Mouse (Mus musculus) adrenal gland, adult 8-10 months (tissue): ENCODE measurements around the gene Cbr2. TPM values are rescaled to one million over a fixed set of nuclear protein-coding genes. Genes with fewer than 3 reads are reported as not detected.
"Not testable (repeated sequence)": the region's sequence is repeated elsewhere in the genome, so short reads cannot be mapped to it uniquely, and the experiment has no call there.

Experiments
- DNase-seq: peaks from one replicate; pipeline ENCODE4 v3.0.0; 2022
- total RNA-seq, 4 experiments: library from RNA; stranded (reverse); gene quantifications; 2 replicates each; pipeline ENCODE4 v1.2.4; 2022

Cbr2 gene
- total RNA-seq, result 10 to 100 TPM in 1 of 4 experiments, 1 to 10 TPM in 3; 4.8 to 11.4 (median 6.5) TPM

DNA sequence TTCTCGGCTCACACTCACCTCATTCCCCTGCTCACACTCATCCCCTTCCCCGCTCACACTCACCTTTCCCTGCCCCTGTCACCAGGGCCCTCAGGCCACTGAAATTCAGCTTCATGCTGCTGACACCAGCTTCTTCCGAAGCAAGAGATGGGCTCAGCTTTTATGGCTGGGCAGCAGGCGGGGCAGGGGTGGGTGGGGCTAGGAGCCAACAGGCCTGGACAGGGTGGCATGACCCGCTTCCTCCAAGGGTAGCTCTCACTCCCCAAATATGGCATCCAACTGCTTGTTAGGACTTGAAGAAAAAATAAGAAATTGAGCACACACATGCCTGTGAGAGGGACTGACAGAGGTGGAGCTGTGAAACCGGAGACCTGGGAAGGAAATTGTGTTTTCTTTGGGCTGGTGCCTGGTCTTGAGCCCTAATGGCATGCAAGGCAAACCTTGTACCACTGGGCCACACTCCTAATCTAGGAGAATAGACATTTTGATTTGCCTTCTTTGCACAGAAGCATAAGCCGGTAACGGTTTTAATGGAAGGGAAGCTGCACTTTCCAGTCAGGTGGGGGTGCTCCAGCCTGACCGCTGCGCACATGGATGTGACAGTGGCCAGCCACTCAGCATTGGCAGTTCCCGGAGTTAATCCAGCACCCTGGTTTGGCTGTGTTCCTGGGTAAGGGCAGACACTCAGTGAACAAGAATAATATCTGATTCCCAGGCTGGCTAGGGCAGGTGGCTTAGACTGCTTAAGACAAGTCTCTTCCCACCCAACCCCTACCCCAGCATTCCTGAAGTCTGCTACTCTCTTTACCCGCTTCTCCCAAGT is at the start of gene Cbr2:
Gene Cbr2 (minus strand): TSS at position 257 of the 823 bp plus-strand sequence.
- DNase-seq, result no peak

- DNase-seq, result not testable (repeated sequence)
These were observed 49.4 kb upstream of the Cbr2 start for GRCm38 (mm10) chr11:120781361-120781760.

DNA sequence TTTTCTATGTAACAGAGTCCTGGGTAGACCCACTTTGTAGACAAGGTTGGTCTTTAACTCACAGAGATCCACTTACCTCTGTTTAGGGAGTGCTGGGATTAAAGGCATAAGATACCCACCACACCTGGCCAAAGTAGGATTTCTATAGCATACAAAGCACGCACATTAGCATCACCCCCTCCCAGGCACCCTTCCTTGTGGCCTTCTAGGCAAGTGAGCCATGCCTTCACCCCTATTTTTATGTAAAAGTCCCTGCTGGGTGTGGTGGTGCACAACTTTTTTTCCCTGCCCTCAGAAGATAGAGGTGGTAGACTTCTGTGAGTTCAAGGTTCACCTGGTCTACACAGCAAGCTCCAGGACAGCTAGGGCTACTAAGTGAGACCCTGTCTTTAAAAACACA is 48.0 kb upstream of the Cbr2 start:
- DNase-seq, result no peak

- DNase-seq, result no peak
These were observed 45.2 kb upstream of the Cbr2 start for GRCm38 (mm10) chr11:120777123-120777522.

GRCm38 (mm10) chr11:120775774-120776469 is 44.0 kb upstream of the Cbr2 start:
- DNase-seq, result peak; percentile 88

DNA sequence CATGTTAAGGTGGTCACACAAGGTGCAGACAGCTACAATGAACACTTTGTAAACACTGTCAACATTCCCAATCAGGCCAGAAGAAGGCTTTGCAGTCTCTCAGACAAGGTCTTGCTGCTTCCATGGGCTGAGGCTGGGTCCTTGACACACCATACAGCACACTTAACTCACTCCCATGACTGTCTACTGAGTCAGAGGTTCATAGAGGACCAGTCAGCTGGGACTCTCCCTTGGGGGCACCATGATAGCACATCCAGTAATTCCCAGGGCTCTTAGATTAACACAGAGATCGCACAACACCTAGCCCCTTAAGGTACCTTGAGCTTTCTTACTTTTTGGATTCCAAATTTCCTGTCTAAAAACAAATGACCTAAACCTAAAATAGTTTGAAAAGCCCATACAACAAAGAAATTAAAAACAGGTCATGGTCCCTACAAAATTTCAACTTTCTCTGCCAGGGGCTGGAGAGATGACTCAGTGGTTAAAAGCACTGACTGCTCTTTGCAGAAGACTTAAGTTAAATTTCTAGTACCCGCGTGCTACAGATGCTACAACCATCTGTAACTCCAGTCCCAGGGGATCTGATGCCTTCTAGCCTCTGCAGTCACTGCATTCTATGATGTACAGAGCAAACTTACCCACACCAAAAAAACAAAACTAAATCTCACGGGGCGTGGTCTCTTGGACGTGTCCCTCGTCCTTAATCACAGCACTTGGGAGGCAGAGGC is 41.7 kb upstream of the Cbr2 start:
- no peak for DNase-seq

DNA sequence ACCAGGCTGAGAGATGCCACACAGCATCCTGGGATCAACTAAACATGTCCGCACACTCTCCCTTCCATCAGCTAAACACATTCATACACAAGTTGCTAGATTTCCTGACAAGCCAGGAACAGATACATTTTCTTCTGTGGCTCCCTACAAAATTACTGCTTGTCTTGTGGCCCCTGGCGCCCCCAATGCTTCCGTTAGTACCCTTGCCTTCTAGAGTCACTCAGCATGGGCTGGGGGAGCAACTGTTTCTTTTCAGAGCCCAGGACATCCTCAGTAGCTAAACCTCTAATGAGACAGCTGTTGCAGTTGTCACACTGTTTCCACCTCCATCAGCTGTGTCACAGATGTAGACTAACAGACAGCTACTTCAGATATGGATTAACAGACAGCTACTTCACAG is 40.8 kb upstream of the Cbr2 start:
- no peak for DNase-seq

- DNase-seq, result no peak
These were observed 36.3 kb upstream of the Cbr2 start for GRCm38 (mm10) chr11:120768206-120768605.

- not testable (repeated sequence) for DNase-seq
These were observed 35.1 kb upstream of the Cbr2 start for GRCm38 (mm10) chr11:120767023-120767422.

DNA sequence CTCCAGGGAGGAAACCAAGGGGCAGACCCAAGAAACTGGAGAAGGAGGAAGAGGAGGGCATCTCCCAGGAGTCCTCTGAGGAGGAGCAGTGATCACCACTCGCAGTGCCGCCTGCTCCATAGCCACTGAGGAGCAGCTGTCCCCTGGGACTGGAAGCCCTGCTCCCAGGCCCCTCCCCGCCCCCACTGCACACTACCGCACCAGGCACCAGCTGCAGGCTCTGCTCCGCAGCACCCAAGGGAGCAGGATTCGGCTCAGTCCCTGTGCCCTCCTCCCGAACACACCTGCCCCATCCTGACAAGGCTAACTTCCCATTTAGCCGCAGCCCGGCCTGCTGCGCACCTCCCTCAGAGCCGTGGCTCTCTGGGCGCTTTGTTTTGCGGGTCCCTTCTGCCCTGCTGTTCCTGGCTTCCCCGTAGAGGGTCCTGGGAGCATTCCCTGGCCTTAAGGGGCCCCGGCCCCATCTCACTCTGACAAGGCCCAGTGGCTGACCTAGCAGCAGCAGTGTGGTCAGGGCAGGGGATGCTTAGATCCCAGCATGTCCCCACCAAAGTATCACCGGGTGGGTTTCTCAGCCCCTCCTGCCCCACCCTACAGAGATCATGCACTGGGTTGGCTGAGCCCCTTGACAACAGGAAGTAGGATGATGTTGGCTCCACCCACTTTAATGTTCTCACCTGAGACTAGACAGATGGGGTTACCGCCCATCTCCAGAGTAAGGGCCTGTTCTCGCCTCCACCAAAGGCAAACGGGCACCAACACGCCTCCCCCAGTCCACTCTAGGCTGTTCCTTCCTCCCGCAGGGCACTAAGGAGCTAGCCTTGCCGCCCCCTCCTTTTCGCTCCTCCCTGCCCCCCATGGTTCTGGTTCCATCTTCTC is 31.4 kb upstream of the Cbr2 start:
- DNase-seq, result not testable (repeated sequence)

DNA sequence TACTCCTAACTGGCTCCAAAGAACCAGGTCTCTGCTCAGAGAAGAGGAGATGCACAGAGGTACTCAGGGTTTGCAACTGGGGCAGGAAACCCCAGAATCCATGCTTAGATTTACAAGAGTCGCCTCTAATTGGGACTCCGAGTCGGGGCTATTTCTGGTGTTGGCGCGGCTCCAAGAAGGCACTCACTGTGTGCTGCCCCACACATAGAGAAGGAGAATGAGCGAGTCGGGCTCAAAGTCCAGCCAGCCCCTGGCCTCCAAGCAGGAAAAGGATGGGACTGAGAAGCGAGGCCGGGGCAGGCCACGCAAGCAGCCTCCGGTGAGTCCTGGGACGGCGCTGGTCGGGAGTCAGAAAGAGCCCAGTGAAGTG is 30.7 kb upstream of the Cbr2 start, which contains the start of gene Hmga1b:
Gene Hmga1b (plus strand): TSS at position 123 of the 370 bp plus-strand sequence.
- not testable (repeated sequence) for DNase-seq

GRCm38 (mm10) chr11:120761811-120762671 is 30.1 kb upstream of the Cbr2 start:
- DNase-seq, result no peak

- DNase-seq, result no peak
These were observed 28.3 kb upstream of the Cbr2 start for GRCm38 (mm10) chr11:120760236-120760635.

- no peak for DNase-seq
These were observed 19.7 kb upstream of the Cbr2 start for GRCm38 (mm10) chr11:120751606-120752005.

DNA sequence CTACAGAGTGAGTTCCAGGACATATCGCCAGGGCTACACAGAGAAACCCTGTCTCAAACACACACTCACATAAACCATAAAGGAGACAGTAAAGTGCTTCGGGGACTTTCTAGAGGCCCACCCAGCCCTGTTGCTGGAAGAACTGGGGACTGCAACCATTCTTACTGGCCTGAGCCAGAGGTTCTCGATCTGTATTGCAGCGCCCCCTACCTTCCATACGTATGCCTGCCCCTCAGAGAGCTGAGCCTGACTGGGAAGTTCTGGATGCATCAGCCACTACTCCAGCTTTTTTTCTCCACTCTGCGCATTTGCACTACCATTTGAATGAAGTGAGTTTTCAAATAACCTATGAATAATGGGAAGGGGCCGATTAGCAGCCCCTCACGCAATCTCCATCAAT is 17.5 kb upstream of the Cbr2 start:
- DNase-seq, result no peak

DNA sequence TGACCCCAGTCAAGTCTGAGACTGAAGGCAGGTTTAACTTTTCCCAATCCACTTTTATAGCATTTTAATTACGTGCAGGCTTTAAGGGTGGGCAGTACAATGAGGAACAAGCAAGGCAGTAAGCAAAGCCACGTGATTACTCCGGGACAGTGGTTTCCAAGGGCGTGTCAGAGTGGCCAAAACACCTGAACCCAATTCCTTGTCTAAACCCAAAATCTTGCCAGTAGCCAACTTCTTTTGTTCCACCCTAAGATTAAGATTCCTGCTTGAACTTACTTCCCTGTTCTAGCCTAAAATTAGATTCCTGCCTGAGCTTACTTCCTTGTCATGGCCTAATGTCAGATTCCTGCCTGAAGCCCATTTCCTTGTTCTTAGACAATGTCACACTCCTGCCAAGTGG is 16.1 kb upstream of the Cbr2 start:
- DNase-seq, result no peak

DNA sequence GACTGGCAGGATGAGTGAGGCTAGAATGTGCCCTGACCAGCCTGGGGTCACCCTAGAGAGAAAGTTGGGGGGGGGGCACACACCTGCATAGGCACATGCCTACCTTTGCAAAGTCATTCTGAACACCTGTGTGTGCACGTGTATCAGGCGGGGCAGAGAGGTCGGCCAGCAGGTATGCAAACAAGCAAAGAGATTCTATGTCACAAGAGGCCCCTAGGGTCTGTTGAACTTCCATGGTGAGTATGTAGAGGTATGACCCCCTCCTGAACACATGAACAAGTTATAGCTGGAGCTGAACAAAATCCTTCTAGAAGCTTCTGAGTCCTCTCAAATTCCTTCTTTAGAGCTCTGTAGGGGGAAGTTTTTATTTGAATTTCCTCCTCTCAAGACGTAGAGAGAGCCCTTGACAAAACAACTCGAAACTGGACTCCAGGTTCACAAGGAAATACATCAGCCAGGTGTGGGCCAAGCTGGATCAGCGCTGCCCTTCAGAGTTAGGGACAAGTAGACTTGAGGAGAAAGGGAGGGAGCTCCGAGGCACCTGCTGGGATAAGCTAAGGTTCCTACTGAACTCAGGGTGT is 12.3 kb upstream of the Cbr2 start:
- DNase-seq, result no peak

DNA sequence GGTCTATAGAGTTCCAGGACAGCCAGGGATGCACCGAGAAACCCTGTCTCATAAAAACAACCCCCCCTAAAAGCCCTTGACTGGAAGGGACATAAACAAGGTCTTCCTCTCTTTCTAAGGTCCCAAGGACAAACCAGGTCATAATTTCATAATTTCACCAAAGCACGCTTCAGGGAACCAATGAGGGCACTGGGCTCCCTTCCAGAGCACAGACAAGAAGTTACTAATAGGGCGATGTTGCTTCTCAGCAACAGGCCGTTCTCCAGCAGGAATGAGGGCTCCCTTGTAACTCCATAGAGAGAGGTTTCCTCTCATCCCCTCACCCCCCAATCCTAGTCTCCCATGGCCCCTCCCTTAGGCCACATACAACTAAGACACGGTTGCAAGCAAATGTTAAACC is 9.1 kb upstream of the Cbr2 start:
- peak; percentile 68 for DNase-seq

DNA sequence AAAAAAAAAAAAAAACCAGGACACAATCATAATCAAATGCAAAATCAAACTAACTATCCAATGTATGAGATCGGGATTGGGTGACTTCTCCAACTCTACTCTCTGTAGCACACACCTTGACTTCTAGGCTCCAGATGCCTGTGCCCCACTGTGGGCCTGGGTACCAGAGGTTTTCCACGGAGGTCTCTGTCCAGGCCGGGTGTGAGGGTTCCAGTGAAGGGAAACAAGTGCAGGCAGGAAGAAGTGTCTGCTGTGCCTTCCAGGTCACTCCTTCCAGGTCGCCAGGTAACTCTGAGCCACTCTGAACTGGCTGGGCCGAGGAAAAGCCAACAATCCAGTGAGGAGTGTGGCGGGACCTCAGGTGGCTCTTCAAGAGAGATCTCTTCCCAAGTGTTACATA is 4.5 kb upstream of the Cbr2 start:
- DNase-seq, result no peak

GRCm38 (mm10) chr11:120733521-120733920 is 1.6 kb upstream of the Cbr2 start:
- peak; percentile 67 for DNase-seq

DNA sequence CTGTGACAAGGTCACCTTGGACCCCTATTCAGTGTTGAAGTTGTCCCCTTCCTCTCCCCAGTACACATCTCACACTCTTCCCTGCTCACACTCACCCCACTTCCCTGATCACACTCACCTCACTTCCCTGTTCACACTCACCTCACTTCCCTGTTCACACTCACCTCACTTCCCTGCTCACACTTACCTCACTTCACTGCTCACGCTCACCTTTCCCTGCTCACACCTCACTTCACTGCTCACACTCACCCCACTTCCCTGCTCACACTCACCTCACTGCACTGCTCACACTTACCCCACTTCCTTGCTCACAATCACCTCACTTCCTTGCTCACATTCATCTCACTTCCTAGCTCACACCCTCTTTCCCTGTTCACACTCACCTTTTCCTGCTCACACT is 519 bp downstream of the Cbr2 start:
- DNase-seq, result no peak
